Mouse (Mus musculus): ENCODE measurements around the gene Prkra.
"Not testable (repeated sequence)": the region's sequence is repeated elsewhere in the genome, so short reads cannot be mapped to it uniquely, and the experiment has no call there.

Gene Prkra

GRCm38 (mm10) chr2:76654646-76655045 lies 6.8 kb upstream of the Prkra start:
- no peak for DNase-seq

DNA sequence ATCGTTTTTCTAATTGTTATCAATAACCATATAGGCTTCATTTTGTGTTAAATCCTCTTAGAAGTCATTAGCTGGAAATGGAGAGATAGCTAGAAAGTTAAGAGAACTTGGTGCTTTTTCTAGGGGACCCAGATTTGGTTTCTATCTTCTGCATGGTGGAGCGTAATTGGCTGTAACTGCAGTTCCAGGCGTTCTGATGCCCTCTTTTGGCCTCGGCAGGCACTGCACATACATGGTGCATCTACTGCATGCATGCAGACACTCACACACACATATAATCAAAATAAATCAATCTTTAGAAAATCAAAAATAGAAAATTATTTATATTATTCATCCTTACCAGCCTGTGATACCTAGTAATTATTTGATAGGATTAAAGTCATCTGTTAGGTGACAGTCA lies 5.3 kb upstream of the Prkra start:
- no peak for DNase-seq

GRCm38 (mm10) chr2:76648666-76649141 lies 889 bp upstream of the Prkra start:
- no peak for DNase-seq

DNA sequence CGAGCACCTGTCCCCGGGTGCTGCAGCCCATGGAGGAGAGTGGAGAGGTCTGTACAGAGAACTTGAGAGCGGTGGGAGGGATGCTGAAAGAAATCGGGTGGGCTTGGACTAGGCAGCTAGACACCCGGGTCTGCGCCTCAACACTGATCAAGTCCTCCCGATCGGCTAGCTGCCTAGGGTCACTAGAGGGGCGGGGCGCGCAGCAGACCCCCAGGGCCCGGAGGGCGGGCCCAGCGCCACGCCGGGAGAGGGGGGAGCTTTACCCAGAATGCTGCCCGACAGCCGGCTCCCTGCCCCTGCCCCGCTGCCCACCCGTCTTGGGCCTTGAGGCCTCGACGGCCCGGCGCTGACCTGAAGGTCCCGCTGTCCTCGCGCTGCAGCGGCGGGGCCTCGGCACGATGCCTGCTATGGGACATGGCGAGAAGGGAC lies 360 bp downstream of the Prkra start:
- no peak for DNase-seq

DNA sequence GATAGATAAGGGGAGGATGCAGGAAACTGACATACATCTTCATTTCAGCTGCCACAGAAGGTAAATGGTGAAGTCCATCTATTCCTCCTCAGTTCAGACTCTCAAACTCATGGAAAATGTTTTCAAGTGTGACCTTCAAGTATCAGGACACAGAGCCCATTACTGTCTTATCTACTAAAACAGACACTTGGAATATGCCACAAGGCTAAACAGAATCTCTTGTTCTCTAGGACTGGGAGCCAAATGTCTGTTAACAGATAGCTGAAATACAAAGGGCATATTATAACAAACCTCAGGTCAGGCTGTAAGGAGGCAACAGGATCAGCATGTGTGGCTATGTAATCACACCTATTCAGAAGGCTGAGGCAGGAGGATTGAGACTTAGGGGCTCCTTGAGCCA lies 4.0 kb downstream of the Prkra start:
- DNase-seq, result no peak

DNA sequence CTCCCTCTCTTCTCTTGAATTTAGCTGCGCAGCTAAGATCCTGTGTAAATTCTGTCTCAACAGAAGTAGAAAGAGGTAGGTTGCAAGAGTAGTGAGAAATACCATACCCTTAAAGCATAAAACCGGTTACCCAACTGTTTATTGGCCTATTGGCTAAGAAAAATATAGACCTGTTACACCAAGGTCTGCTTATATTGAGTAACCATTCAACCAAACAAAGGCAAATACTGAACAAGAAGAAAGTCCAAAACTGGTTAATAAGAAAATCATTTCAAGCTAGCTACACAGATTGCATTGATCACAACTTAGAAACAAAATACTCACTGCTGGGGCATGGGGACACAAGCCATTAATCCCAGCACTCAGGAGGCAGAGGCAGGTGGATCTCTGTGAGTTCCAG lies 8.2 kb downstream of the Prkra start:
- no peak for DNase-seq

GRCm38 (mm10) chr2:76631600-76631999 lies 16.2 kb downstream of the Prkra start:
- DNase-seq, result no peak

DNA sequence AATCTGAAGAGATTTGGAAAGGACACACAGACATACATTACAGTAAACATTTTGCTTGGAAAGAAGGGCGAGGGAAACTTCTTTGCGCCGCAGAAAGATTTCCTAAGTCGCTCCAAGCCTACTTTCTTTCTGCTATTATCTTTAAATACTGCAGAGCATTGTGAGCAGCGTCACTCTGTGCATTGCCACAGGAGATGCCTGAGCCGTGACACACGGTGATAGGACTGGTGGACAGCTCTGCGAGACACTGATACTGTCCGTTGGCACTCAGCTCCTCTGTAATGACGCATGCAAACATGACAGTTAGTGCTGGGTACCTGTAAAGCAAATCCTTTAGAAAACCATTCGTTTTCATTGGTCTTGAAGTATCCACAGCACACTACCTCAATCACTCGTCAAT lies 17.5 kb downstream of the Prkra start:
- DNase-seq, result no peak

- DNase-seq, result not testable (repeated sequence)
Measured at GRCm38 (mm10) chr2:76622316-76622715, 25.5 kb downstream of the Prkra start.

GRCm38 (mm10) chr2:76621724-76622123 lies 26.1 kb downstream of the Prkra start:
- DNase-seq, result no peak

GRCm38 (mm10) chr2:76620188-76620587 lies 27.6 kb downstream of the Prkra start:
- DNase-seq, result no peak

- peak; percentile 70 for DNase-seq
Measured at GRCm38 (mm10) chr2:76618078-76618477, 29.7 kb downstream of the Prkra start.

DNA sequence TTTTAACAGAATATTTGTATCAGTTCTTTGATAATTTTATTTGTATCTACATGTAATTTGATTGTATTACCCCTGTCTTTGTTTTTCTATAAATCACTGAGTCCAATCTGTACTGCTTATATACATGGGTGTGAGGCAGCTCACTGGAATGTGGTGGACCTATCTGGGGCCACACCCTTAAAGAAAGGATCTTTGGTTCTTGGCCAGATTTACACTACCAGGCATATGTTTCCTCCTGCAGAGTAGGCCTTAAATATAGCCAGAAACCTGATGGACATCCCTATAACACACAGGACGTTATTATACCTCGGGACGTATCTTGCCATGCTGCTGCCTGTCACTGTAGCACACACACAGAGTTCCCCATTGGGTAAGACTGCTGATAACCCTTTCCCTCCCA lies 35.8 kb downstream of the Prkra start:
- DNase-seq, result no peak

DNA sequence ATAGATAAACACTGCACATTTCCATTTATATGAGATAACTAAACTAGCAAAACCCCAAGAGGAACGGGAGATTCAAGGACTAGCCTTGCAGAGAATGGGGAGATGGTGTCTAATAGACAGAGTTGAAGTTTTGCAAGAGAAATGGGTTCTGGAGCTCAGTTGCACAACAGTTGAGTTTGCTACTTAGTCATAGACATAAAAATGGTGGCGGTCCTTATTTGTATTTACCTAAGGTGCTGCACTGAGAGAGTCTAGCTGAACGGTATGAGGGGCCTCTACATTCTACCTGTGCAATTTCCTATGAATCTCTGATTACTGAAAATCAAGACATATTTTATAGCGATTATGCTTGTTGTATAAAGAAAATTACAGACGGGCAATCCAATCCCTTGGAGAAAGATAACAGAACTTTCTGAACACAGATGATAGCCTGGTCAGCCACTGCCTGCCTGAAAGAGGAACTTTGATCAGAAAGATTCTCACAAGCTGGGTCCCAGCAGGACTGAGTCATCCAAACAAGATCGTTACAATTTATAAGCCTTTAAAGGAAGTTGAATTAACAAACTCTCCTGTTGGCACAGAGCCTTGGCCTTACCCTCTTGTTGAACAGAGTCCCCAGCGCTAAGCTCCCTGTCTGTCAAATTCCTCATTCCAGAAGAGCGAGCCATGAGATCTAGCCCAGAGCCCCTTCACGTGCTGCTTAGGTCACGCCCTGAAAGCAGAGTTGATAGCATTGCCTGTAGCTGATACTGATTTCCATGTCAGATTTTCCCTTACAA lies 37.3 kb downstream of the Prkra start:
- no peak for DNase-seq

GRCm38 (mm10) chr2:76606704-76607103 lies 41.1 kb downstream of the Prkra start:
- no peak for DNase-seq

DNA sequence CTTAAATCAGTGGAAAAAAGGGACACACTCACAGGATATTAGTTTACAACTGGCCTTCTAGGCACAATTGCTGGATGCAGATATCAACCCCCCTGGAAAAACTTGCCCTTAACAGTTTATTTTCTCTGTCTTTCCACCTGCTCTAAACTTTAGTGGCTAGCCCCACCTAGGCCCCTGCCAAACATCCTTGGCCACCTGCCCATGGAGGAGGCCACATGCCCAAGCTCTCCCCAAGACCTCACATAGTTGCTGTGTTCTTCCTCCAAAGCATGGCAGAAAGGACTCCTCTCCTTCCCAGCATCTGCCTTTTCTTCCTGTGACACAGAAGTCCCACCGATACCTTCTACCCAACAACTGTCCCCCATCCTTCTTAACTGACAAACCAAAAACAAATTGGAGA lies 45.6 kb downstream of the Prkra start:
- no peak for DNase-seq

GRCm38 (mm10) chr2:76599214-76599613 lies 48.6 kb downstream of the Prkra start:
- no peak for DNase-seq

- no peak for DNase-seq
Measured at GRCm38 (mm10) chr2:76597521-76597920, 50.3 kb downstream of the Prkra start.

DNA sequence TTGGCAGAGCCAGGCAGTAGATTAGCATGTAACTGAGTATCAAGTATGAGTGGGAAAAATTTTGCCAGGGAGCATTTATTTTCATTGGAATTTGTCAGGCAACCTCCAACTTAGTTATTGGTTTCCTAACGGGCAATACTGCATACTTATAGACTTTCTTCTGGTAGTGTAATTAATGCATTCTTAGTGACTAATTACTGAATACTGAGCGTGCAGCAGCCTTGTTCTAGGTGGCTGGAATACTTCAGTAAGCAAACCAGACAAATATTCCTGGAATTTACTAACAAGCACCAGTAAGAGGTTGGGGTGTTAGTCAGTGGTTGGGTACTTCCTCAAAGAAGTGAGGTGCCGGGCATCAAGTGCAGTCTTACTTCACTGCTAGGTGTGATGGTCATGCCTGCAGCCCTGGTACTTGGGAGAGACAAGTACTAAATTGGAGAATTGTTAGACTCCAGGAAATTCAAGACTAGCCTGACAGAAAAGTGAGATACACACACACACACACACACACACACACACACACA lies 55.4 kb downstream of the Prkra start:
- no peak for DNase-seq

DNA sequence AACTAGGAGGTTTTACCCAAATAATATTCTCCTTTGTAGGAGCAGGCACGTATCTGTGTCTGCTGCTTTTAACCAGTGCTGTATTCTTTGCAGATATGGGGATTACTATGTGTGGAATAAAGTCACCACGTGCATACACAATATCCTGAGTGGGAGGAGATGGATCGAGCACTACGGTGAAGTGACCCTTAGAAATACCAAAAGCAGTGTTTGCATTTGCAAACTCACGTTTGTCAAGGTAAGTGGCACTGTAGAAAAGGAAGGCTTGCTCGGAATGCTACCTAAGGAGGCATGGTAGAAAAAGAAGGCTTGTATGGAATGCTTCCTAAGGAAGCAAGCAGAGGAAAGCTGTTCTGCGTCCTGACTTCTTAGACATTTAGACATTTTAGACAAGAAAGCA lies 57.6 kb downstream of the Prkra start:
- no peak for DNase-seq

DNA sequence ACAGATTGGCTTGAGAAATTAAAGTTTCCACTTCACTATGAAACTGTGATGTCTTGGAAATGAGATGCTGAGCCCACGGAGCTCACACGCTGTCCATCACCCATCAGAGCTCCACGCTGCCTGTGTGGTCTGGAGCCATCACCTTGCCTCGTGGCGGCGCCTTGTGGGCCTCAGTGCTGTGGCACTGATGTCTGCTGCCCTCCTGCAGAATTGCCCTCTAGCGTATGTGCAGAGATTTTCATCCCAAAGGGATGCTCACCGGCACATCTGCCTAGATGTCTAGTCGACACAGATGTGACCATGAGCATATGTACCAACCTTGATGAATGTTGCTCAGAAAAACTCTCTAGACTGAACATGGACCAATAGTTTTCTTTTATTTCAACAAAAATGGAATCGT lies 60.9 kb downstream of the Prkra start:
- no peak for DNase-seq

DNA sequence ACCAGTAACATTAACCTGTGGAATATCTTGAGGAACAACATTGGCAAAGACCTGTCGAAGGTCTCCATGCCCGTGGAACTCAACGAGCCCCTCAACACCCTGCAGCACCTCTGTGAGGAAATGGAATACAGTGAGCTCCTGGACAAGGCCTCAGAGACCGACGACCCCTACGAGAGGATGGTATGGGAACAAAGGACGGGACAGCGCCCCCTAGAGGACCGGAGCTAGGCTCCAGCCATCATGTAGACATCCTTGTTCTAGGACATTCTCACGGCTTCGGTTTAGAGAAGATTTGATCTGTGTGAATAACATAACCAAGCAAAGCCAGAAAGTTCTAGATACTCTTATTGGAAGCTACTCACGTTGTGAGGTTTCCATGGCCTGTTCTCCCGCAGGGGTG lies 62.7 kb downstream of the Prkra start:
- DNase-seq, result no peak

Data from kidney, postnatal 10 days (tissue).